Mouse (Mus musculus) frontal cortex, adult (tissue): ENCODE data around the gene Mpv17.

Experiments used
- ATAC-seq: cut with Nextera tagmentation; 2 replicates; pipeline ENCODE4 v1.9.2; 2017; ENCODE audit warnings: mild to moderate bottlenecking, moderate library complexity, mixed read lengths; ENCODE audit not compliant: low TSS enrichment

Mpv17 gene

DNA sequence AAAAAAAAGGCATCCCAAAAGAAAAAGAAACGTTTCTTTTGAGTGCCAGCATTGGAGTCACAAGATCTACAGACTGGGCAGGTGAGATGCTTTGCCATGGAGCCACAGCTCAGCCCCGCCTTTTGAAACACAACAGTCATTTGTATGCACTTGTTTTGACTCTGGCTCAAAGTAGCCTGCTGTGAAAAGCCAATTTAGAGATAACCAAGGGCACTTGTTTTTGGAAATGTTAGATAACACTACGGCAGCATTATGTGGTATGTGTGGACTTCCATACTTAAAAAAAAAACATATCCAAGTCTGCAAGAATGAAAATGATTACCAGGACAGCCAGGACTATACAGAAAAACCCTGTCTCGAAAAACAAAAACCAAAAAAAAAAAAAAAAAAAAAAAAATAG, 29.6 kb upstream of the Mpv17 start:
- no peak for ATAC-seq

DNA sequence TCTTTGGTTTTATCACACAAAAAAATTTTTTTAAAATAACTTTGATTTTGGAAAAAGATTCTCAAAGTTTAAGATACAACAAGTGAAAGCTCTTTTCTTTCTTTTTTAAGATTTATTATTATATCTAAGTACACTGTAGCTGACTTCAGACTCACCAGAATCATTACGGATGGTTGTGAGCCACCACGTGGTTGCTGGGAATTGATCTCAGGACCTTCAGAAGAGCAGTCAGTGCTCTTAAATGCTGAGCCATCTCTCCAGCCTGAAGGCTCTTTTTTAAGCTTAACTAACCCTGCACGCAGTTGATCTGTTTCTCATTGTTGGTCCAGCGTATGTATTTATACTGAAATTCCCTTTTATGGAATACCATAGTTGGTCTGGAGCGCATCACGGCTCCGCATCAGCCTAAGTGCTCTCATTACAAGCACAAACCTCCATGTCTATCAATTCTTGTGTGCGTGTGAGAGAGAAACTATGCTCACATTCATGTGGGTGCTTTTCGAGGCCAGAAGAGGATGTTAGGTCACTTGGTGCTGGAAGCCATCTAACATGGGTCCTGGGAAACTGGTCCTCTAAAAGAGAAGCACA, 27.2 kb upstream of the Mpv17 start:
- no peak for ATAC-seq

GRCm38 (mm10) chr5:31179766-31180630, 25.9 kb upstream of the Mpv17 start, which contains the start of the genes Gm29609 and Gtf3c2:
Gene Gm29609 (minus strand): TSS chr5:31179911.
Gene Gtf3c2 (minus strand): TSS chr5:31180144.
- ATAC-seq = peak; percentile 99

GRCm38 (mm10) chr5:31179301-31179765, 25.3 kb upstream of the Mpv17 start:
- ATAC-seq = peak; percentile 38; the same call in 1 of the 2 replicates

DNA sequence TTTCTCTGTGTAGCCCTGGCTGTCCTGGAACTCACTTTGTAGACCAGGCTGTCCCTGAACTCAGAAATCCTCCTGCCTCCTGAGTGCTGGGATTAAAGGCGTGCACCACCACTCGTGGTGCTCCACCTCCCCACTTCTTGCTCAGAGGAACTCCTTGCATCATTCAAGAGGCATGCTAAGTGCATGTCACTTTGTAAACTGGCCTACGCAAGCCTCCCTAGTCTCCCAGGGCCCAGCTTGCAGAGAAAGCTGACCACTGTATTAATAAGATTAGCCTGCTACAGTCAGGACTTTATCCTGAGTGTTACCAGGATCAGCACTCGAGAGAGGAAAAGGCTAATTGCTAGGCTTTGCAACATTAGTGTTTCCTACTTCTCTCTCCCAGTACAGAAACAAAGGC, 14.6 kb upstream of the Mpv17 start:
- ATAC-seq = no peak

- no peak for ATAC-seq
Measured at GRCm38 (mm10) chr5:31164878-31165277, 10.8 kb upstream of the Mpv17 start.

DNA sequence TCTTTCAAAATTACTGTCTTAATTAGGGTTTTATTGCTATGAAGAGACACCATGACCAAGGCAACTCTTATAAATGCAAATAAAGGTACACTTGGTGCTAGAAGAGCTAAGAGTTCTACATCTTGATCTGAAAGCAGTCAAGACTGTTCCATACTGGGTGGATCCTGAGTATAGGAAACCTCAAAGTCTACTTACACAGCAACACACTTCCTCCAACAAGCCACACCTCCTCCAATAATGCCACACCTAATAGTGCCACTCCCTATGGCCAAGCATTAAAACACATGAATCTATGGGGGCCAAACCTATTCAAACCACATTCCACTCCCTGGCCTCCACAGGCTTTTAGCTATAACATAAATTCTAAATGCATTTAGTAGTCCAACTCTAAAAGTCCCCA, 8.4 kb upstream of the Mpv17 start:
- ATAC-seq = no peak

- ATAC-seq = peak; percentile 20; the same call in 1 of the 2 replicates
Measured at GRCm38 (mm10) chr5:31153516-31154151, 417 bp downstream of the Mpv17 start.

DNA sequence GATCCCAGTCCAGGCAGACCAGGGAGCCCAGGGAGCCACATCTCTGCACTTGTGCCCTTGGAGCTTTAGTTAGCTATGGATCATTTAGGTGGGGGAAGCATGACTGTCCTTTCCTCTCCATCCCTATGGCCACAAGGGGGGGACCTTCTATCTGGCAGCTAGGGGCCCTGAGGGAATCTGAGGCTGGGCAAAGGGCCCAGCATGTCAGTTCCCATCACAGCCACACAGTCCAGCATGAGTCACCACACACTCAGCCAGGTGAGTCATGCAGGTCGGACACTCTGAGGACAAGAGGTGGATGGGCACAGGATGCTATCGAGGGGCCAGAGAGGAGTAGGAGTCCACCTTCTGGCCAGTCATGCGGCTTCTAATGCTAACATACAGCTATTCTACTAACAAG, 2.3 kb downstream of the Mpv17 start:
- ATAC-seq = no peak

DNA sequence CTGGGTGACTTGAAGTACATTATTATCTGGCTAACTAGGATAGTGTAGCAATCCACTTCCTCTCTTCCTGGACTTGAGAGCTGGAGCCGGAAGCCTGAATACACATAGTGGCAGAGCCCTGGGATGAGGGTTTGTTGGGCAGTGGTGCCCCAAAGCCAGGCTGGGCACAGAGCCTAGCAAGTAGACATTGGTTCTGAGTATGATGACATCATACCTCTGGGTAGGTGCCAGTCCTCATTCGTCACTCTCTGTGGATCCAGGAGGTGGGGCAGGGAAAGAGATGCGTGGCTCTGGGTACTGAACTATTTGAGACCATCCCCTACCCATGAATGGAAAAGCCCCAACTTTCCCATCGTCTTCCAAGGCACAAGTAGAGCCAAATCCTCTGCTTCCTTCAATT, 4.3 kb downstream of the Mpv17 start:
- no peak for ATAC-seq

DNA sequence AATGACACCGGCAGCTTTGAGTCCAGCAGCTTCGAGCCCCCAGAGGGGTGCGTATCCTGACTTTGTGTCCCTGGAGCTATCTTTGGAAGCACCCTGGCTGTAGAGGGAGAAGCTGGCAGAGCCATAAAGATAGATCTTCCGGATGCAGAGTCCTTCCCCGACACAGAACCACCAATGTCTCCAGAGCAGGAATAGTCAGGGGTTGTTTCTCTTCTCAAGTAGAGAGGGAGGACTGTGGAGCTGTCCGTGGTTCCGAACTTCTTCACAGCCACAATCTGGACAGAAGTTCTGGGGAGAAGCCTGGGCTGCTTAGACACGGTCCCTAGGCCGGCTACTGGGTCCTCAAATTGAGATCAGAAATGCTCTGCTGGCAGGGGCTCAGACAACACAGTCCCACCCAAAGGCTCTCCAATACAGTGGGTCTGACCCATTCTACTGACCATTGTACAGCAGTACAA, 15.1 kb downstream of the Mpv17 start:
- ATAC-seq = no peak

DNA sequence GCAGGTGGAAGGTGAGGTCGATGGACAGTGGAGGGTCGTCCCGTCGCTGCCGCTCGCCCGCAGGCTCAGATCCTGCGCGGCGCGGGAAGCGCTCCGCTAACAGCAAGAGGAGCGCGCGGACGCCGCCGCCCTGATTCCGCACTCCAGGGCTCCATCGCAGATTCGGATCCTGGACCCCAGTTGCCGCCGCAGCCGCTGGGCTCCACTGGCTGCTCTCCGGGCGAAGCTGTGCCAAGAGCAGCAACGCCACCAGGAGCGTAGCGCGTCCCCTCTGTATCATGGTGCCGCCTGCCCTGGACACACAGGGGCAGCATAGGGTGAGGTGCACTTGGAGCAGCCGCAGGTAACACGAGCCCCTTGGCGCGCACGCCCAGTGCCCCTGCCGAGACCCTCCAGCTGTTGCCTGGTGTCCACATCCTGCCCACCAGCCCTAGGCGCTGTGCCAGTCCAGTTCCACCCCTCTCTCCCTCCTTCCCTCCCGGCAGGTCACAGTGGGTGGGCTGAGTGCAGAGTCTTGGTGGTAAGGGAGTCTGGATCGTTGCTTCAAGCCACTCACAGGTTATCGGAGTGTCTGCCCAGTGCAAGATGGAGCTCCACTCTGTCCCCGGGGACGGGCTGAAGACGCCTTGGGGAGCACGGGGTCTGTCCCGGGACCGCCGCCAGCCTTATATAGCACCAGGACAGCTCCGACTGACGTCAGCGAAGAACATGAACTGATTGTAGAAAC, 15.6 kb downstream of the Mpv17 start, which contains the start of gene Ucn:
Gene Ucn (minus strand): TSS at position 589 of the 727 bp plus-strand sequence.
- peak; percentile 13; the same call in 1 of the 2 replicates for ATAC-seq

DNA sequence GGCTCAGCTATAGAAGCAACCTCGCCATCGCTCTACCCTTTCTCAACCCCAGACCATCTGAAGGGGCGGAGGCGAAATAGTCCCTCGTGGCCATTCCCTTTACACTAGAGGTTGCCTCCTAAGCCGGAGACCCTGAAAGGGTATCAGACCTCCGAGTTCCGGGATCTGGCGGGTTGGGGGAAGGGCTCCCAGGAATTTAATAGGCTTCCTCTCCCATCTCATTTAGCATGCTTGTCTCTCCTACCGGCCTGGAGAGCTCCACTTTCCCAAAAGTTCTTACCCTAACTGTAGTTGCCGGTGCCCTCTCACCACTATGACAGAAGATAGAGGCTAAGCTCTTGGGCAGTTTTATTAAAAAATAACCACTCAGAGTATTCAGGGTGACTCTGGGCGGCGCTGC, 16.4 kb downstream of the Mpv17 start:
- no peak for ATAC-seq

- no peak for ATAC-seq
Measured at GRCm38 (mm10) chr5:31136730-31137424, 17.2 kb downstream of the Mpv17 start.

- ATAC-seq = no peak
Measured at GRCm38 (mm10) chr5:31126050-31126449, 28.0 kb downstream of the Mpv17 start.

GRCm38 (mm10) chr5:31123481-31123880, 30.6 kb downstream of the Mpv17 start:
- no peak for ATAC-seq

- ATAC-seq = peak; percentile 92
Measured at GRCm38 (mm10) chr5:31121111-31121510, 32.9 kb downstream of the Mpv17 start.

- ATAC-seq = no peak
Measured at GRCm38 (mm10) chr5:31116912-31117311, 37.1 kb downstream of the Mpv17 start.

GRCm38 (mm10) chr5:31116354-31116753, 37.7 kb downstream of the Mpv17 start, which contains the start of gene Trim54:
Gene Trim54 (plus strand): TSS chr5:31116712.
- no peak for ATAC-seq

GRCm38 (mm10) chr5:31110781-31111180, 43.3 kb downstream of the Mpv17 start:
- no peak for ATAC-seq

DNA sequence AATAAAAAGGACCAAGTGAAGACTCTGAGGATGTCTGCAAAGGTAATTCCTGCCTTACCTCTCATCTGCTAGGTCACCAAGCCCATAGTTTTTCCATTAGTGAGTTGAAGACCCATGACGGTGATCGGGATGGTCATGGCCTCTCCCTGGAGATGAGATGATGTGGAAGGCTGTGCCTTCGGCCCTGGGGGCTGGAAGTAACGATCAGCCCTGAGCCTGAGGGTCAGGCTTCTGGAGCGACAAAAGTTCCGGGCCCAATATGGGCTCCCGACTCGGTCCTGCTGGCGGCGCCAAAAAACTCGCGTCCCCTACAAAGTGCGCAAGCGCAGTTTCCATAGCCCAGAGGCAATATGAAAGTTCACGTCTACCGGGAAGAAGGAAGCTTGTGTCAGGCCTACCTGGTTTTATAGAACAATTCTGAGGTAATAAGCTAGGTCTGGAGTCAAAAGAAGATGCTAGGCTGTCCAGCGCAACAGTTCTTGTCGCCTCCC, 46.0 kb downstream of the Mpv17 start, which contains the start of gene Slc30a3:
Gene Slc30a3 (minus strand): TSS at position 238 of the 491 bp plus-strand sequence.
- no peak for ATAC-seq
